In genomic region chr15:7130691-7131225, GRCm38 (mm10) we compare ENCODE assay signal across 8 mouse cellular contexts. TPM values are rescaled to one million over a fixed set of nuclear protein-coding genes. Genes with fewer than 3 reads are reported as not detected.
A peak's percentile ranks its signal among the peaks of the same experiment; 100 is the strongest.
DNase-seq lines count a peak whose midpoint lies in the region; ATAC-seq and TF ChIP-seq lines count a peak whose summit lies in the region.

No protein-coding gene starts in this region.

- peak overlapping the region; percentile 70 for H3K4me3 ChIP-seq in lung, adult 2 months (replicated peaks; ENCODE audit: extremely low read depth, low read depth, low read length)
- H3K4me3 ChIP-seq in forebrain, embryonic 11.5 days (ENCODE audit: low read depth, low read length): peak overlapping the region; percentile 61; the same call in 1 of the 2 replicates
- peak overlapping the region; percentile 80 for H3K4me3 ChIP-seq in limb, embryonic 12.5 days (replicated peaks)

- no peak for DNase-seq in lung, adult 2 months
- no peak for DNase-seq in lung, postnatal 25 days (ENCODE audit: low spot score)
- no peak for DNase-seq in forebrain, embryonic 11.5 days (ENCODE audit: low spot score)
- peak; percentile 9 for DNase-seq in retina, embryonic 14.5 days (ENCODE audit: low spot score)
- no peak for DNase-seq in frontal cortex, postnatal 14 days (ENCODE audit: low spot score in 2 of 2)
- DNase-seq in thymus, postnatal 4 days: no peak
- no peak for DNase-seq in gastrocnemius, postnatal 25 days

- no peaks in the 10 kb centered on the region for H3K9me3 ChIP-seq in forebrain, embryonic 11.5 days (ENCODE audit: control insufficient read depth, low read length)
- no peaks in the 10 kb centered on the region for H3K9me3 ChIP-seq in limb, embryonic 12.5 days

- no peak overlapping the region for H3K9ac ChIP-seq in forebrain, embryonic 11.5 days (ENCODE audit: low read length)
- peak overlapping the region; percentile 86 for H3K9ac ChIP-seq in limb, embryonic 12.5 days (replicated peaks)

- TF ChIP-seq POLR2A in lung, adult 2 months (IDR thresholded peaks at IDR 0.05; ENCODE audit: borderline replicate concordance, extremely low read depth, low read depth, low read length): no peak

- H3K4me2 ChIP-seq in forebrain, embryonic 11.5 days (ENCODE audit: low read depth, low read length, severe bottlenecking): peak overlapping the region; percentile 81; the same call in 1 of the 2 replicates
- H3K4me2 ChIP-seq in limb, embryonic 12.5 days: peak overlapping the region; percentile 79

- no peaks in the 10 kb centered on the region for H3K36me3 ChIP-seq in forebrain, embryonic 11.5 days (ENCODE audit: control insufficient read depth, insufficient read depth, low read length)
- H3K36me3 ChIP-seq in limb, embryonic 12.5 days: 0 out of 2 replicates have a peak, but pooled peaks cover 4% of the 10 kb centered on the region

- H3K4me1 ChIP-seq in lung, adult 2 months (ENCODE audit: control insufficient read depth, insufficient read depth, low read length): peaks cover 17% of the 10 kb centered on the region
- H3K4me1 ChIP-seq in forebrain, embryonic 11.5 days (replicated peaks; ENCODE audit: control insufficient read depth, insufficient read depth, low read length): peaks cover 3% of the 10 kb centered on the region; the same call in 1 of the 2 replicates
- H3K4me1 ChIP-seq in limb, embryonic 12.5 days (replicated peaks): peaks cover 24% of the 10 kb centered on the region

- 19% methylated on average over 7 of the region's 7 CpGs for WGBS in lung, adult 2 months
- WGBS in forebrain, embryonic 11.5 days: 30% methylated on average over 7 of the region's 7 CpGs
- 26% methylated on average over 7 of the region's 7 CpGs for WGBS in limb, embryonic 12.5 days

- ATAC-seq in forebrain, embryonic 11.5 days (replicated peaks; ENCODE audit: low FRiP score): no peak
- ATAC-seq in limb, embryonic 12.5 days (ENCODE audit: insufficient number of reproducible peaks, insufficient read depth, low FRiP score, low TSS enrichment, low read depth): no peak

- H3K27me3 ChIP-seq in forebrain, embryonic 11.5 days (ENCODE audit: control insufficient read depth, insufficient read depth, low read length): peaks cover 7% of the 10 kb centered on the region; the same call in 1 of the 2 replicates
- no peaks in the 10 kb centered on the region for H3K27me3 ChIP-seq in limb, embryonic 12.5 days

- TF ChIP-seq CTCF in lung, adult 2 months (IDR thresholded peaks at IDR 0.05; ENCODE audit: insufficient read depth, low read length): no peak

- no peak overlapping the region for H3K27ac ChIP-seq in forebrain, embryonic 11.5 days (ENCODE audit: low read depth, low read length)
- H3K27ac ChIP-seq in limb, embryonic 12.5 days: no peak overlapping the region

RNA-seq across cellular contexts. Expression of gene Lifr, which starts 40.3 kb away (rescaled TPM):
- polyA plus RNA-seq in lung, adult 2 months (2012; rRNA removed): 101 and 222 TPM in 2 replicates
- polyA plus RNA-seq in forebrain, embryonic 11.5 days (2014; fragmentation: Nextera tagmentation; extraction: Ambion mirVana): 9.4 and 10.7 TPM in 2 replicates
- 15.8 and 18.4 TPM in 2 replicates for polyA plus RNA-seq in limb, embryonic 12.5 days (2016; fragmentation: Nextera tagmentation; extraction: Ambion mirVana)
- 10 to 100 TPM; 42.5 to 44.6 TPM for total RNA-seq in gastrocnemius, postnatal 25 days (2021)
